Mouse (Mus musculus) brain, embryonic 14.5 days (tissue): ENCODE measurements at regions not wholly inside any gene's neighbourhood (a gene's known extent, or its start where the extent isn't known, plus 50 kb on each side); places are given as distances from the start of the nearest gene placed in this dataset.

Source experiments
- CTCF ChIP-seq: fragments of 200-500 bp; IDR thresholded peaks from 2 replicates; pipeline ENCODE4 v1.5.1; 2012; ENCODE audit warnings: inconsistent platforms, mild to moderate bottlenecking, moderate library complexity, borderline replicate concordance; ENCODE audit not compliant: insufficient read depth, insufficient read length; ENCODE audit errors: extremely low read depth
- POLR2A ChIP-seq: fragments of 200-500 bp; IDR thresholded peaks from 2 replicates; pipeline ENCODE4 v1.6.1; 2012; ENCODE audit warnings: mild to moderate bottlenecking, inconsistent platforms, borderline replicate concordance; ENCODE audit not compliant: poor library complexity, insufficient read depth, insufficient read length, severe bottlenecking; ENCODE audit errors: extremely low read depth

DNA sequence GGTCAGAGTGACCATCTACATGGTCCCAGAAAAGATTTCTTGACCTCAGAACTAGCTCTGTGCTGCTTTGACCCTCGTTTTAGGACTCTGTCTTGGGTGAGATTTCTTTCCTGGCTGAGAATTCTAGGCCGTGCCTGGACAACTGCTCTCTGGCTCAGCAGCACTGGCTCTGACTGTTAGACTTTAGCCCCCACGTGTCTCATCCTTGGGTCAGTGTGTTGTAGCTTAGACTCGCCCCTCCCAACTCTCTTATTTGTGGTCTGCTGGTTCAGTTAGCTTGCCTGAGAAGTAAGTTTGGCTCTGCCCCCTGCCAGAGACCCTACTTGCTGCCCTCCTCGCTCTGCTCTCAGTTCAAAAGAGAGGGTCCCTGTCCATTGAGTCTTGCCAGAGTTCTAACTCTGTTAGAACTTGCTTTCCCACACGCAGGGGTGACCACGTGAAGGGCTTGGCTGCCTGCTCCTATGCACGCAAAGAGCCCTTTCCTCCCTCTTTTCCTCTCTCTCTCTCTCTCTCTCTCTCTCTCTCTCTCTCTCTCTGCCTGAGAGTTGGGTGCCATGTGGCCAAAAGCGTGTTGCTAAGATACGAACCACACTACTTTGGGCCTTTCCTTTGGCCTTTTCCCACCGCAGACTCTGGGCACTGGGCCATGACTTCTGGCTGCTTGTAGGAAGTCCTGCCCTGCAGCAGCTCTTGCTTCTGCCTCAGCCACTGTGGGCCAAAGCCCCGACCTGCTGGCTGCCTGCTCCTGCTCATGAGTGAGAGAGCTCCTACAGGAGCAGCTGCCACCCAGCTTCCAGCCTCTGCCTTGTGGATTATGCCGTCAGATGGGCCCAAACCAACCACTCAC is 344.2 kb upstream of the Amot start:
- TF ChIP-seq POLR2A (no peak), CTCF (no peak)
